Mouse (Mus musculus): Measurements from ENCODE around the gene Fibp.

Gene Fibp

DNA sequence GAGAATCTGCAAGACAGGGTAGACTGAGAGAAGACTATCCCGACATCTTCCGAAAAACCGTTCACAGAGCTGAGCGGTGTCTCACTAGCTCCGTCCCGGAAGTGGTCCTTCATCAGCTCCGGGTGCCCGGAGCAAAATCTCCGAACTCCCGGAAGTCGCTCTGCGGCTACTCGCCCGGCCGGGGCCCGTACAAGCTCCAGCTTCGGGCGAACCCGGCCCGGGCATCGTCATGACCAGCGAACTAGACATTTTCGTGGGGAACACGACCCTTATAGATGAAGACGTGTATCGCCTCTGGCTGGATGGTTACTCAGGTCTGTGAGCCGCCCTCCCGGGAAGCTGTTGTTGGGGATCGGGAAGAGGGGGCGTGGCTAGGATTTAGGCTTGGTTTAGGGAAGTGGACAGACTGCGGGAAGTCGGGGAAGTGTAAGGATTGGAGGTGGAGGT lies at the start of gene Fibp:
TSS of gene Fibp (plus strand) at position 151 of the 447 bp plus-strand sequence.
- DNase-seq (ENCODE audit: low read depth in 1 of 2, low spot score in 2 of 2) = peak; percentile 73 to 84

DNA sequence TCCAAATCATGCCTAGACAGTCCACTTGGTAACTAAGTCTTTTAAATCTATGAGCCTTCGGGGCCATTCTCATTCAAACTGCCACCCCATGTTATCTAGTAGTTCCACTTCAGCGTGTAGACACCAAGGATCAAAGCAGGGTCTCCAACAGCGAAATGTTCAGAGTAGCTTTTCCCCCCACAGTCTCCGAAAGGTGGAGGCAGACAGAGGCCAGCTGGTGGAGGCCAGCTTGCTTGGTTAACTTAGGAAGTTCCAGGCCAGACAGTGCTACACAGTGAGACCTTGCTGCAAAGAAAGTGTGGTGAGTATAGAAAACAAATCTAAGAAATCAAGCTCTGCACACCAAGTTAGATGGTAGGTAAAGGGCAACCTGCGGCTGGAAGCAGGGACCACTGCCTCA lies 49.8 kb upstream of the Fibp start:
- no peak for DNase-seq (ENCODE audit: low read depth in 1 of 2, low spot score in 2 of 2)

DNA sequence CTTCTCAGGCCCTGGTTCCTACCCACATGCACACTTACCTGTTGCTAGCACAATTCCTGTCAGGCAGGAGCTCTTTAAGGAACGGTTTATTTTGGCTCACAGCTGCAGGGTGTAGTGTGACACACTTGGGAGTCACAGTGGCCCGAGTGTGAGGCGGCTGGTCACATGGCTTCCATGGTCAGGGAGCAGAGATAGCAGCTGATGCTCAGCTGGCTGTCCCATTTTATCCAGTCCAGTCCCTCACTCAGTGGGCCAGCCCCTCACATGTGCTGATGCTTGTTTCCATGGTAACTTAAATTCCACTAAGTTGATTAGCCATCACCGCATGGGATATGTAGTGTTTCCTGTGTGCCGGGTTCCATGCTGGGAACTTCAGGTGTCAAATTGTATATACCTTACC lies 48.5 kb upstream of the Fibp start:
- no peak for DNase-seq (ENCODE audit: low read depth in 1 of 2, low spot score in 2 of 2)

GRCm38 (mm10) chr19:5413840-5414239 lies 46.6 kb upstream of the Fibp start:
- no peak for DNase-seq (ENCODE audit: low read depth in 1 of 2, low spot score in 2 of 2)

DNA sequence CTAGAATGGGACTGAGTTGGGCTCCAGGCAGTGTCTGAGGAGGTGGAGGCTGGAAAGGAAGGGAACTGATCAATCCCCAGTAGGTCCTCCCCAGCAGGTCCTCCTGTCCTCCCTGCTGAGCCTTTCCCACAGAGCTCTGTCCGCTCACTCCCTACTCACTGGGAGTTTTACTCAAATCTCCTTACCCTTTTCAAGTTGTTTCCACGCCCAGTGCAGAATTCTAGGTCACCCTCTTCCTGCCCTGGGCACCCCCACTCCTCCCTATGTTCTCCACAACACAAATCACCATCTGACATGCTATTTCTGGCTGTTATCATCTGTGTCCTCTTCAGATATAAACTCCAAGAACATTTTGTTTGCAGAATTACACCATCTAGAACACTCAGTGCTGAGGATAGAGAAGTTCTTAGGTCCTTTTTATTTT lies 45.9 kb upstream of the Fibp start:
- no peak for DNase-seq (ENCODE audit: low read depth in 1 of 2, low spot score in 2 of 2)

GRCm38 (mm10) chr19:5418750-5419466 lies 41.5 kb upstream of the Fibp start:
- no peak for DNase-seq (ENCODE audit: low read depth in 1 of 2, low spot score in 2 of 2)

- DNase-seq (ENCODE audit: low read depth in 1 of 2, low spot score in 2 of 2) = no peak
Measured at GRCm38 (mm10) chr19:5419630-5420029, 40.8 kb upstream of the Fibp start.

DNA sequence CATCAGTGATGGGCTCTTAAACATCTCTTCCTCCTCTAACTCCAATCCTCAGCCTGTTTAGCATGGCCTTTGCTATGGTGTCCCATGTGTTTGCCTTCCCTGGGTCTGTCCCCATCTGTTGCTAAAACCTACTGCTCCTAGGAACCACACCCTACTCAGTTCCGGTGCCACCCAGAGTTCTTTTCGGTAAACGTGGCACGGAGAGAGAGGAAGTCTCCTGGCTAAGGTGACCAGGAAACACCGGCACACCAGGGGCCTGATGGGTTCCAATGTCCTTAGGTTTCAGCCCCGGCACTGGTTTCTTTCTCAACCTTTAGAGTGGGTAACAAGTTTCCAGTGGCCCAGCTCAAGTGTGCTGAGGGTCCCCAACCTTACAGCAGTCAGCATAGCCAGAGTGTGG lies 39.8 kb upstream of the Fibp start:
- no peak for DNase-seq (ENCODE audit: low read depth in 1 of 2, low spot score in 2 of 2)

- DNase-seq (ENCODE audit: low read depth in 1 of 2, low spot score in 2 of 2) = no peak
Measured at GRCm38 (mm10) chr19:5421784-5422183, 38.6 kb upstream of the Fibp start.

- no peak for DNase-seq (ENCODE audit: low read depth in 1 of 2, low spot score in 2 of 2)
Measured at GRCm38 (mm10) chr19:5422267-5422666, 38.1 kb upstream of the Fibp start.

DNA sequence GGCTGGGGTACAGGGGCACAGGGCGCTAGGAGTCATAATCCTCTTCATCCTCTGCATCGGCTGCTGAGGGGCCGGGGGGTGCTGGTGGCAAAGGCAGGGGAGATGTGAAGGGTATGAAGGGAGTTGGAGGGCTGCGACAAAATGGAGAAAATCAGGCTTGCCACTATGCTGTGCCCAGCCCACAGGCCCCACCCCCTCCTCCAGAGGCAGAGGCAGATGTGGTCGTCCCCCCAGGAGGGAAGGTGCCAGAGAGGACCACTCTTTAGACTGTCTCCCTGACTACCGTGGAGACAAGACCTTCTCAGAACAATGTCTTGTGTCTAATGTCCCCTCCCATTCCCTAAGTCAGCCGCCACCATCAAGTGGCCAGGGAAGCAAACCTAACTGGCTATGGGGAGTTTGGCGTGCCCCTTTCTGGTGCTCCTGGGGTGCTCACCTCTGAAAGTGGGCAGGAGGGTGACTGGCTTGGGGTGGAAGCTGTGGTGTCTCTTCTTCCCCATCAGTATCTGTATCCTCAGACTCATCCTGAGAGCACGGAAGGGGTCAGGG lies 37.4 kb upstream of the Fibp start:
- DNase-seq (ENCODE audit: low read depth in 1 of 2, low spot score in 2 of 2) = no peak

GRCm38 (mm10) chr19:5423561-5423960 lies 36.9 kb upstream of the Fibp start:
- DNase-seq (ENCODE audit: low read depth in 1 of 2, low spot score in 2 of 2) = no peak

DNA sequence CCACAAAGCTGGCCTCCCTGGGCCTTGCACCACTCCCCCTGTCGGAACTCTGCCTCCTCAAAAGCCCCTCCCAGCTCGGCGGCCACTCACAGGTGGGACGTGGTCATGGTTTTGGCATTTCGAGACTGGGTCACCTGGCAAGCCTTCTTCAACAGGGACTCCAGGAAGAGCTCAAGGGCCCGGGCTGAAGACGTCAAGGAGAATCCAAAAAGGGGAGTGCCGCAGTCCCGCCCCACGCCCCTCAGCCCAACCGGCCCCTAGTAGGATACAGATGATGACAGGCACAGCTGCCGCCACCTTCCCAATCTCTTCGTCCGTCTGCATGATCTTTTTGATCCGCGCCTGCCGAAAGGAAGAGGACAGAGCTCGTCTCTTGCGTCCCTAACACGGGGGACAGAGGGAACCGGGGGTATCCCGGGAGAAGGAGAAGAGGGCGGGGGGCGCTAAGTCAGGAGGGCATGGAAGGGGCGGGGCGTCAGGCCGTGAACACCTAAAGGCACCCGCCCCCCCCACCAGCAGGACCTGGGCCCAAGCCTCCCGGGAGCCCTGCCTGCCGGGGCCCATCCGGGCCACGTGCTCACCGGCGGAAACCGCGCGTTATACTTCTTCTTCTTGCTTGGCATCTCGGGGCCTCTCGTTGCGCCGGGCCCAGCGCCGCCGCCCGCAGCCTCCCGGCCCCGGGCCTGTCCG lies 36.2 kb upstream of the Fibp start:
- DNase-seq (ENCODE audit: low read depth in 1 of 2, low spot score in 2 of 2) = no peak

DNA sequence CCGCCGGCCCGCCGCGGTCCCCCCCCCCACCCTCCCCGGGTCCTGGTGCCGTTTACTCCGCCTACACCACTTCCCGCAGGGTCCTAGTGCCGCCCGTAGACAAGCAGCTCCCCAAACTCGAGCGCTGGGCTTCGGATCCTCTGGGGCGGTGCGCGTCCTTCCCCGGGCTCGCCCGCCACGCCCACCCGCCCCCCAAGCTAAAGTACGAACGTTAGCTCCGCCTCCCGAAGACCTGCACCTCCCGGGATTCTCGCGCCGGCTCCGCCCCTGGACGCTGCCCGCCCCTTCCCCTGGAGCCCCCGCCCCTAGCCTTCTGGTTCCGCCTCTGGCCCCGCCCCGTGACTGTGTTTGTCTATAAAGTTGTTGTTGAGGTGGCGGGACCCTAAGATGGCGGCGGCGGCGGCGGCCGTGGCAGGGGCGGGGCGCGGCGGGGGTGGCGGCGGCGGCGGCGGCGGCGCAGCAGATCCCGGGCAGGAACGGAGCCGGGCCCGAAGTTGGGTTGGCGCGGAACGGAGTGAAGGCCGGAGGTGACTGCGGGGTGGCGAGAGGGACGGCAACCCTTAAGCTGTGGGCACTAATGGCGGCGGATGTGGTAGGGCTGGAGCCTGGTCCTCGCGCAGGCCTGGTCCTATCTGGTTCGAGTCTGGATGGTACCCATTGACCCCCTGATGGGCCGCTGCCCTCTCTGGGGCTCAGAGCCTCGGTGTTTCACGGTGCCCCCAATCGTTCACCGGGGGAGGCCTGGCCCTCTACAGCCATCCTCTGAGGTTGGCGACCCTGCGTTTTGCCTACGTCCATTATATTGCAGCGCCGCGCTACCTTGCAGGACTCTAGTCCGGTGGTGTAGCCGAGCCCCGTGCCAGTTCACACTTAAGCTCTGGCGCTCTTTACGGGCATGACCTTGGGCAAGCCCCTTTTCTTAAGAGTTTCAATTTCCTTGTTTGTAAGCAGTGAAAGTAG lies 35.4 kb upstream of the Fibp start, which contains the start of the genes Drap1 and AI837181:
TSS of gene Drap1 (minus strand) at position 198 of the 960 bp plus-strand sequence.
TSS of gene AI837181 (plus strand) at position 363 of the 960 bp plus-strand sequence.
- peak; percentile 63 to 84 for DNase-seq (ENCODE audit: low read depth in 1 of 2, low spot score in 2 of 2)

DNA sequence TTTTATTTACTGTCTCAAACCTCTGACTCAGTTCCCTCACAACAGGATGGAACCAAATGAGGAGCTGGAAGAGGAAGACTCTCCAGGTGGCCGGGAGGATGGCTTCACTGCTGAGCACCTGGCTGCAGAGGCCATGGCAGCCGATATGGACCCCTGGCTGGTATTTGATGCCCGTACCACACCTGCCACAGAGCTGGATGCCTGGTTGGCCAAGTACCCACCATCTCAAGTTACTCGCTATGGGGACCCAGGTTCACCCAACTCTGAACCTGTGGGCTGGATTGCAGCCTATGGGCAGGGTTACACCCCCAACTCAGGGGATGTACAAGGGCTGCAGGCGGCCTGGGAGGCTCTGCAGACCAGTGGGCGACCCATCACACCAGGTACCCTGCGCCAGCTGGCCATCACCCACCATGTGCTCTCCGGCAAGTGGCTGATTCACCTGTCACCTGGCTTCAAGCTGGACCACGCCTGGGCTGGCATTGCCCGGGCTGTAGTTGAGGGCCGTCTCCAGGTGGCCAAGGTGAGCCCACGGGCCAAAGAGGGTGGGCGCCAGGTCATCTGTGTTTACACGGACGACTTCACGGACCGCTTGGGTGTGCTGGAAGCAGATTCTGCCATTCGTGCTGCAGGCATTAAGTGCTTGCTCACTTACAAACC lies 34.4 kb upstream of the Fibp start:
- DNase-seq (ENCODE audit: low read depth in 1 of 2, low spot score in 2 of 2) = no peak

GRCm38 (mm10) chr19:5426640-5427290 lies 33.6 kb upstream of the Fibp start:
- DNase-seq (ENCODE audit: low read depth in 1 of 2, low spot score in 2 of 2) = no peak

DNA sequence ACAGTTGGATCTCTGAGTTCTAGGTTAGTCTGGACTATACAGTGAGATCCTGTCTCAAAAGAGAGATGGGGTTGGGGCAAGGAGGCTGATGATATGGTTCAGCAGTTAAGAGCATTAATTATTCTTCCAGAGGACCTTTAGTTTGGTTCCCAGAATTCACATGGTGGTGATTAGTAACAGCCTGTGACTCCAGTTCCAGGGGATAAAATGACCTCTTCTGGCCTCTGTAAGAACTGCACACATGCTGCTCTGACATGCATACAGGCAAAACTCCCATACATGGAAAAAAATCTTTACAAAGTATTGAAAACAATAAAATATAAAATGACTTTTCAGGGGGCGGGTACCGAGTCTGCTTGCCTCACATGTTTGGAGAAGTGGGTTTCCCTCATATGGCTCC lies 32.3 kb upstream of the Fibp start:
- no peak for DNase-seq (ENCODE audit: low read depth in 1 of 2, low spot score in 2 of 2)

GRCm38 (mm10) chr19:5429219-5429618 lies 31.2 kb upstream of the Fibp start:
- no peak for DNase-seq (ENCODE audit: low read depth in 1 of 2, low spot score in 2 of 2)

GRCm38 (mm10) chr19:5429806-5430205 lies 30.6 kb upstream of the Fibp start:
- no peak for DNase-seq (ENCODE audit: low read depth in 1 of 2, low spot score in 2 of 2)

- DNase-seq (ENCODE audit: low read depth in 1 of 2, low spot score in 2 of 2) = no peak
Measured at GRCm38 (mm10) chr19:5430408-5430807, 30.0 kb upstream of the Fibp start.

Data from monocyte, adult 2 months (primary cell).